Mouse (Mus musculus) testis, adult 2 months (tissue): ENCODE measurements around the gene Smc3. TPM values are rescaled to one million over a fixed set of nuclear protein-coding genes. Genes with fewer than 3 reads are reported as not detected.

Source experiments
- H3K27ac ChIP-seq: fragments of 200-500 bp; 2 replicates; pipeline ENCODE4 v1.5.1; 2012; ENCODE audit warnings: low read depth, low read length; ENCODE audit not compliant: control insufficient read depth, insufficient read depth
- H3K27me3 ChIP-seq: fragments of 200-500 bp; 2 replicates; pipeline ENCODE4 v1.6.1; 2012; ENCODE audit warnings: mild to moderate bottlenecking, low read length, moderate library complexity; ENCODE audit not compliant: control insufficient read depth, insufficient read depth
- H3K36me3 ChIP-seq: fragments of 200-500 bp; 2 replicates; pipeline ENCODE4 v1.6.1; 2012; ENCODE audit warnings: mild to moderate bottlenecking, low read length; ENCODE audit not compliant: control insufficient read depth, insufficient read depth
- H3K4me1 ChIP-seq: fragments of 200-500 bp; 2 replicates; pipeline ENCODE4 v1.6.1; 2012; ENCODE audit warnings: low read length; ENCODE audit not compliant: control insufficient read depth, insufficient read depth
- H3K4me3 ChIP-seq: fragments of 200-500 bp; 2 replicates; pipeline ENCODE4 v1.5.1; 2012; ENCODE audit warnings: low read depth, mild to moderate bottlenecking, low read length, moderate library complexity, mixed read lengths; ENCODE audit not compliant: control insufficient read depth
- CTCF ChIP-seq: fragments of 200-500 bp; IDR thresholded peaks from 2 replicates; pipeline ENCODE4 v1.5.1; 2012; ENCODE audit warnings: low read depth, mild to moderate bottlenecking, inconsistent platforms, low read length, moderate library complexity; ENCODE audit not compliant: control insufficient read depth, insufficient read depth, insufficient replicate concordance
- POLR2A ChIP-seq: fragments of 200-500 bp; IDR thresholded peaks from 2 replicates; pipeline ENCODE4 v1.6.1; 2012; ENCODE audit warnings: low read depth, mild to moderate bottlenecking, inconsistent platforms, low read length, moderate library complexity; ENCODE audit not compliant: control insufficient read depth
- polyA plus RNA-seq: library from polyadenylated mRNA; depleted of rRNA; stranded (reverse); fragments of >200 nt; gene quantifications from 2 replicates; pipeline ENCODE4 v1.2.3, GENCODE M21; 2012; rRNA removed

Gene Smc3
- polyA plus RNA-seq, 1 experiment: 10.0 TPM

- Histone ChIP-seq H3K27ac (no peak overlapping the region), H3K4me3 (no peak overlapping the region), H3K36me3 (no peaks in the 10 kb centered on the region), H3K27me3 (no peaks in the 10 kb centered on the region), H3K4me1 (no peaks in the 10 kb centered on the region)
- TF ChIP-seq CTCF (no peak), POLR2A (no peak)
Observed at GRCm38 (mm10) chr19:53687592-53687991, 87.4 kb downstream of the Smc3 start.

DNA sequence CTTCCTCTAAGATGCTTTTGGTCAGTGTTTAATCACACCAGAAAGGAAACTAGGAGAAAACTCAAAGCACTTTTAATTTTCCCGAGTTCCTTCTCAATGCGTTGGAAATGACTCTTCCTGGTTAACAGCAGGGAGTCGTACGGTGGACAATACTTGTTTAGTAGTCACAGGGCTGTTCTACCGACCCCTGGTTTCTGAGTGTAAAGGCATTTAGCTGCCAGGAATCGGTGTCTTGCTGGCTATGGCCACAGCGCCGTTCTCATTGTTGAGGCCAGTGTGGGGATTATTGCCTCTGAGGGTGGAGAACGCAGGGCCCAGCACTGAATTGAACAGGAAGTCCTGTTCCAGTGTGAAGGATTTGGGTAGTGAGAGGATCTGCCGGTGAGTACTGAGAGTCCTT lies 90.6 kb downstream of the Smc3 start:
- Histone ChIP-seq H3K27me3 (no peaks in the 10 kb centered on the region), H3K36me3 (no peaks in the 10 kb centered on the region), H3K4me1 (no peaks in the 10 kb centered on the region), H3K27ac (no peak overlapping the region), H3K4me3 (no peak overlapping the region)
- no peak for TF ChIP-seq CTCF
- no peak for TF ChIP-seq POLR2A

GRCm38 (mm10) chr19:53694020-53694419 lies 93.8 kb downstream of the Smc3 start:
- H3K27me3 ChIP-seq: no peaks in the 10 kb centered on the region
- TF ChIP-seq POLR2A: no peak
- no peak for TF ChIP-seq CTCF

More at GRCm38 (mm10) chr19:53694020-53694419, 93.8 kb downstream of the Smc3 start:
- Histone ChIP-seq H3K27ac (no peak overlapping the region), H3K4me1 (peaks cover 6% of the 10 kb centered on the region), H3K4me3 (no peak overlapping the region), H3K36me3 (no peaks in the 10 kb centered on the region)

Other genes starting within 250 kb of the Smc3 start
- not detected in 2 replicates for gene Gm10197, start 228.6 kb upstream of the Smc3 start, polyA plus RNA-seq
- gene Smndc1, start 209.8 kb upstream of the Smc3 start, polyA plus RNA-seq: 9.1 and 12.2 TPM in 2 replicates
- gene Dusp5, start 71.3 kb upstream of the Smc3 start, polyA plus RNA-seq: 6.7 and 7.9 TPM in 2 replicates
- 28.5 and 34.0 TPM in 2 replicates for gene Nutf2-ps1, start 11.3 kb upstream of the Smc3 start, polyA plus RNA-seq
- gene Rbm20, start 76.9 kb downstream of the Smc3 start, polyA plus RNA-seq: 0.71 and 0.78 TPM in 2 replicates